Mouse (Mus musculus) adrenal gland, adult 18-20 months (tissue): ENCODE data around the gene Gad2. TPM values are rescaled to one million over a fixed set of nuclear protein-coding genes. Genes with fewer than 3 reads are reported as not detected.
"Not testable (repeated sequence)": the region's sequence is repeated elsewhere in the genome, so short reads cannot be mapped to it uniquely, and the experiment has no call there.

Experiments used
- DNase-seq, 2 experiments: peaks; one replicate each; pipeline ENCODE4 v3.0.0; 2021 to 2022; ENCODE audit warnings: low spot score in 2 of 2
- long read RNA-seq, 2 experiments: library from polyadenylated mRNA; stranded (forward); transcript quantifications; one replicate each; pipeline ENCODE4 v2.0.0; 2021
- total RNA-seq, 2 experiments: library from RNA; stranded (reverse); gene quantifications; 1 replicate in 1 of 2; 2 replicates in 1 of 2; pipeline ENCODE4 v1.2.3; 2021

Gene Gad2
- not detected for total RNA-seq
- long read RNA-seq, experiment 1, result 0 reads
- long read RNA-seq, experiment 2, result 0 reads

GRCm38 (mm10) chr2:22621828-22622731 lies at the start of gene Gad2:
TSS of gene Gad2 (plus strand) at chr2:22622205.
- peak in 1 of 2 experiments; percentile 3 for DNase-seq

- DNase-seq, result not testable (repeated sequence)
Observed at GRCm38 (mm10) chr2:22587469-22588169, 34.4 kb upstream of the Gad2 start.

GRCm38 (mm10) chr2:22588170-22588541 lies 33.8 kb upstream of the Gad2 start:
- DNase-seq, result not testable (repeated sequence)

- DNase-seq, result not testable (repeated sequence)
Observed at GRCm38 (mm10) chr2:22588673-22589381, 33.2 kb upstream of the Gad2 start.

- DNase-seq, result not testable (repeated sequence)
Observed at GRCm38 (mm10) chr2:22589382-22590205, 32.4 kb upstream of the Gad2 start.

- no peak for DNase-seq
Observed at GRCm38 (mm10) chr2:22590206-22590490, 31.9 kb upstream of the Gad2 start.

DNA sequence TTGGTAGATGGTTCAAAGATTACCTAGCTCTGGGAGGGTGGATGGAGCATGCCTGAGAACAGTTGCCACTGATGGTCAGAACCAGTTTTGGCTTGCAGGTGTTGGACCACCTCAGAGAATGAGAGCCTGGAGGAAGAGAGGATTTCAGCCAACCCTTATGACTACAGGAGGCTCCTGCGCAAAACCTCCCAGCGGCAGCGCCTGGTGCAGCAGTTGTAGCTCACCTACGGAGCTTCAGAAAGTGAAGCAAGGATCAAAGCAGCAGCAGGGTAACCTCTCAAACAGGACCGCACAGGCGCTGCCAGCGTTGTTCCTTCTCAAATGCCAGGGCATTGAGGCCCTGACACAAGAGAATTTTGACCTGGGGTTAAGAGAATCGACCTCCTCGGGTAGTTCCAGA lies 4.1 kb upstream of the Gad2 start:
- DNase-seq, result no peak

DNA sequence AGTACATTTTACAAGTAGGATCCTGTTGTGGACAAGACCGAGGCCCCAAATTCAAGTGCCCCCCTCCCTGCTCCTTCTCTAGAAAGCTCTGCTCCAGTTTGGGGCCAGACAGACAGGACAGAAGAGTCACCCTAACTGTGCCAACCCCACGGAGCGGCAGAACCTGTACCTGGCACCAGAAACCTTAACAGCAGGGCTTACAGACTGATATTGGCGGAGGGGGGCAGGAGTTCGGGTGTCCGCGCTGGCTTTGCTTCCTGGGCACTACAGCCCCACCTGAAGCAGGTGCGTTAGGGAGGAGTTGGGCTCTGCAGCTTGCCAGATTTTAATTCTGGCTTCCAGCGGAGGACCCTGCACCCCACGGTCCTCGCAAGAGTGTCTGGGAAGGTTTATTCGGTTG lies 2.6 kb upstream of the Gad2 start:
- no peak for DNase-seq

DNA sequence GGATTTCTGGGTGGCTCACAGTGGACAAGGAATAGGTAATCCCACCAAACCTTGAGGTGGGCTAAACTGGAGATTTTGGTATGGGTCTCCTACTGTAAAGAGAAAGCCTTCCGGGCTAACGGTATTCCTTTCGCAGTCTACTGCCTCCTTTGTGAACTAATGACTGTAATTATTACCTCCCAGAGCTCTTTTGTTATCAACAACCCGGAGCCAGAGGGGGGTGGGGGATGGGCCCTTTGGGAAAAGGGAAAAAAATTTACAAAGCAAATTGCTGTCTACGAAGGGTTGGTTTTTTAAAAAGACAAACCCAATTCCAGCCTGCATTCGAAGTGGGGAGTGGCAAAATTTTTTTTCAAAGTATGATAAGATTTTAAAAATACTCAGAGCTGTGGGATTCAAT lies 2.0 kb upstream of the Gad2 start:
- DNase-seq, result no peak

DNA sequence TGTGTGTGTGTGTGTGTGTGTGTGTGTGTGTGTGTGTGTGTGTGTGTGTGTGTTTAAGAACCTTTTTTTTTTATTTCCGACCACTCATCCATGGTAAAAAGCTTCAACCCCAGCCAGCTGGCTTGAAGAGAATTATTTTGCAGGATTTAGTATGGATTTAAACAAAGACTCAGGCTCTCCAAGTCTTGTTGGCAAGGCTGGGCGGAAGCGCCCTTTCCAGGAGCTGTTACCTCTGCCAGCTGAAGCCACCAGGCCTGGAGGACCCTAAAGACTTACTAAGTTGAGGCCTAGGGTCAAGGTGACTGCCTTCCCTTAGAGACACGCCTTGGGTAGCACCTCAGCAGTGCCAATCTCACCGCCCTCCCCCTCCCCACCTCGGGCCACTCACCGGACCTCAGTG lies 1.5 kb upstream of the Gad2 start:
- no peak for DNase-seq

GRCm38 (mm10) chr2:22620978-22621827 lies 802 bp upstream of the Gad2 start:
- no peak for DNase-seq

GRCm38 (mm10) chr2:22623111-22624070 lies 1.4 kb downstream of the Gad2 start:
- no peak for DNase-seq

- no peak for DNase-seq
Observed at GRCm38 (mm10) chr2:22624188-22624975, 2.4 kb downstream of the Gad2 start.

DNA sequence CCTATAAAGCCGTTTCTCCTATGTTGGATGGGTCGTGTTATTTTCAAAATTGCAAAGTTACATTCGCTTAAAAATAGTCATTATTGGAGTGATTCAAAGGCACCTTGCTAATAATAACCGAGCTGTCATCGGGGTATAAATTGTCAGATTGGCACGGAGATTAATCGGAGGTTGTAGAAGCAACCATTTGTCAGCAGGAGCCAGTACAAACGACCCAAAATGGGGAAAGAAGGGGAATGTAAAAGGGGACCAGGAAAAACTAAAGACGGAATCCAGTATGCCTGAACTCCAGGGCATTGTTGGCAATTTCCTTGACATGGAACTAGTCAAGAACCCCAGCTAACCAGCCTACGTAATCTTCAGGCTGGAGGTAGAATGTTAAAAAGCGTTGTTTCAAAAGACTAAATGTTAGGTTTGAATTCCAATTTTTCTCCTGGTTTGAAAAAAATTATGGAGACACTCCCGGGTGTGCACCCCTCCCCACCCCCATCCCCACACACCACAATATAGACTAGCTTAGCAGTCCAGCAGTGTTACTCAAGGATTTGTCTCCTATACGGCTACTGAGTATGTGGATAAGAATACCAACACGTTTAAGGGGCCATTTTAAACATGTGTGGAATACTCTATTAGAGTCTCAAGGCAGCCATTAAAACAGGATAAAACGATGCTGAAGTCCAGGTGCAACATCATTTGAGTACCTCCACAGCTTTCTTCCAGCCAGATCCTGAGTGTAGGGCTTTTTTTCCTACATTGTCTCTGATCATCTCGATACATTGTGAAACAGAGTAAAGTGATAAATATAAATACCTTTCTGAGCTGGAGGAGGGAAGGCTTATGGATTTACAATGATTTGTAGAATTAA lies 3.3 kb downstream of the Gad2 start:
- DNase-seq, result no peak

- DNase-seq, result no peak
Observed at GRCm38 (mm10) chr2:22627147-22627666, 5.2 kb downstream of the Gad2 start.

- no peak for DNase-seq
Observed at GRCm38 (mm10) chr2:22627819-22628432, 5.9 kb downstream of the Gad2 start.
